Mouse (Mus musculus): ENCODE measurements around the gene Kif14. TPM values are rescaled to one million over a fixed set of nuclear protein-coding genes. Genes with fewer than 3 reads are reported as not detected.

Gene Kif14
- 0.45 and 0.54 TPM in 2 replicates for polyA plus RNA-seq (2015; fragmentation: Nextera tagmentation; extraction: Ambion mirVana)

- Histone ChIP-seq H3K36me3 (ENCODE audit: insufficient read depth, low read length) (no peaks in the 10 kb centered on the region), H3K27ac (ENCODE audit: low read length) (no peak within 1 kb of the TSS), H3K4me1 (ENCODE audit: insufficient read depth, low read depth, low read length) (peaks cover 7% of the 10 kb centered on the region; the same call in 1 of the 2 replicates), H3K9me3 (ENCODE audit: low read length) (no peaks in the 10 kb centered on the region), H3K27me3 (replicated peaks; ENCODE audit: insufficient read depth, low read length) (no peaks in the 10 kb centered on the region), H3K4me3 (ENCODE audit: low read depth, low read length) (peak within 1 kb of the TSS; percentile 48), H3K9ac (replicated peaks; ENCODE audit: low read depth) (peak within 1 kb of the TSS; percentile 34; the same call in 1 of the 2 replicates), H3K4me2 (replicated peaks; ENCODE audit: low read depth, low read length) (peak within 1 kb of the TSS; percentile 100)
- DNase-seq (ENCODE audit: low spot score) (peak; percentile 98), ATAC-seq (peak; percentile 100)
- WGBS = 2% methylated on average over 51 of the region's 52 CpGs
- no peak for TF ChIP-seq EP300 (IDR thresholded peaks at IDR 0.05)
- TF ChIP-seq CTCF (IDR thresholded peaks at IDR 0.05) = no peak
Observed at GRCm38 (mm10) chr1:136466143-136466811, at the start of gene Kif14. TSS of gene Kif14 (plus strand) at chr1:136466343.

GRCm38 (mm10) chr1:136418393-136418792, 47.8 kb upstream of the Kif14 start:
- Histone ChIP-seq H3K27me3 (replicated peaks; ENCODE audit: insufficient read depth, low read length) (no peaks in the 10 kb centered on the region), H3K4me2 (replicated peaks; ENCODE audit: low read depth, low read length) (no peak overlapping the region), H3K27ac (ENCODE audit: low read length) (no peak overlapping the region), H3K9me3 (ENCODE audit: low read length) (no peaks in the 10 kb centered on the region), H3K9ac (replicated peaks; ENCODE audit: low read depth) (no peak overlapping the region), H3K4me1 (ENCODE audit: insufficient read depth, low read depth, low read length) (peaks cover 3% of the 10 kb centered on the region; the same call in 1 of the 2 replicates), H3K4me3 (ENCODE audit: low read depth, low read length) (no peak overlapping the region), H3K36me3 (ENCODE audit: insufficient read depth, low read length) (no peaks in the 10 kb centered on the region)
- DNase-seq (ENCODE audit: low spot score) = no peak
- no peak for ATAC-seq
- WGBS = 88% methylated on average over 6 of the region's 6 CpGs
- no peak for TF ChIP-seq CTCF (IDR thresholded peaks at IDR 0.05)

- no peak for TF ChIP-seq EP300 (IDR thresholded peaks at IDR 0.05)
- TF ChIP-seq CTCF (IDR thresholded peaks at IDR 0.05) = no peak
- Histone ChIP-seq H3K27me3 (replicated peaks; ENCODE audit: insufficient read depth, low read length) (no peaks in the 10 kb centered on the region), H3K4me2 (replicated peaks; ENCODE audit: low read depth, low read length) (no peak overlapping the region), H3K9me3 (ENCODE audit: low read length) (no peaks in the 10 kb centered on the region), H3K4me3 (ENCODE audit: low read depth, low read length) (no peak overlapping the region), H3K36me3 (ENCODE audit: insufficient read depth, low read length) (no peaks in the 10 kb centered on the region), H3K27ac (ENCODE audit: low read length) (no peak overlapping the region), H3K9ac (replicated peaks; ENCODE audit: low read depth) (no peak overlapping the region), H3K4me1 (ENCODE audit: insufficient read depth, low read depth, low read length) (no peaks in the 10 kb centered on the region)
- WGBS = 71% methylated on average over 11 of the region's 11 CpGs
- DNase-seq (ENCODE audit: low spot score) = no peak
- ATAC-seq = no peak
Observed at GRCm38 (mm10) chr1:136427166-136427969, 38.8 kb upstream of the Kif14 start.

- WGBS = 79% methylated on average over 4 of the region's 4 CpGs
- ATAC-seq = no peak
- H3K4me2 ChIP-seq (replicated peaks; ENCODE audit: low read depth, low read length) = no peak overlapping the region
Observed at GRCm38 (mm10) chr1:136428981-136429380, 37.2 kb upstream of the Kif14 start.

GRCm38 (mm10) chr1:136430126-136430818, 35.9 kb upstream of the Kif14 start:
- H3K4me3 ChIP-seq (ENCODE audit: low read depth, low read length) = no peak overlapping the region
- H3K27me3 ChIP-seq (replicated peaks; ENCODE audit: insufficient read depth, low read length) = no peaks in the 10 kb centered on the region
- no peaks in the 10 kb centered on the region for H3K9me3 ChIP-seq (ENCODE audit: low read length)
- no peak for TF ChIP-seq EP300 (IDR thresholded peaks at IDR 0.05)
- TF ChIP-seq CTCF (IDR thresholded peaks at IDR 0.05) = no peak
- H3K27ac ChIP-seq (ENCODE audit: low read length) = no peak overlapping the region
- ATAC-seq = no peak
- no peaks in the 10 kb centered on the region for H3K36me3 ChIP-seq (ENCODE audit: insufficient read depth, low read length)
- no peak for DNase-seq (ENCODE audit: low spot score)
- no peak overlapping the region for H3K9ac ChIP-seq (replicated peaks; ENCODE audit: low read depth)
- no peaks in the 10 kb centered on the region for H3K4me1 ChIP-seq (ENCODE audit: insufficient read depth, low read depth, low read length)
- 57% methylated on average over 7 of the region's 7 CpGs for WGBS
- H3K4me2 ChIP-seq (replicated peaks; ENCODE audit: low read depth, low read length) = no peak overlapping the region

More at GRCm38 (mm10) chr1:136428981-136429380, 37.2 kb upstream of the Kif14 start:
- H3K9me3 ChIP-seq (ENCODE audit: low read length) = no peaks in the 10 kb centered on the region
- H3K27ac ChIP-seq (ENCODE audit: low read length) = no peak overlapping the region
- H3K9ac ChIP-seq (replicated peaks; ENCODE audit: low read depth) = no peak overlapping the region
- no peak overlapping the region for H3K4me3 ChIP-seq (ENCODE audit: low read depth, low read length)
- no peaks in the 10 kb centered on the region for H3K36me3 ChIP-seq (ENCODE audit: insufficient read depth, low read length)
- no peak for DNase-seq (ENCODE audit: low spot score)
- no peaks in the 10 kb centered on the region for H3K4me1 ChIP-seq (ENCODE audit: insufficient read depth, low read depth, low read length)
- no peak for TF ChIP-seq EP300 (IDR thresholded peaks at IDR 0.05)
- TF ChIP-seq CTCF (IDR thresholded peaks at IDR 0.05) = no peak
- H3K27me3 ChIP-seq (replicated peaks; ENCODE audit: insufficient read depth, low read length) = no peaks in the 10 kb centered on the region

- no peak for ATAC-seq
- whole genome bisulfite sequencing = 71% methylated on average over 7 of the region's 7 CpGs
- no peaks in the 10 kb centered on the region for H3K27me3 ChIP-seq (replicated peaks; ENCODE audit: insufficient read depth, low read length)
- no peak overlapping the region for H3K27ac ChIP-seq (ENCODE audit: low read length)
- no peaks in the 10 kb centered on the region for H3K36me3 ChIP-seq (ENCODE audit: insufficient read depth, low read length)
- TF ChIP-seq EP300 (IDR thresholded peaks at IDR 0.05) = no peak
- TF ChIP-seq CTCF (IDR thresholded peaks at IDR 0.05) = no peak
- no peak overlapping the region for H3K4me2 ChIP-seq (replicated peaks; ENCODE audit: low read depth, low read length)
- DNase-seq (ENCODE audit: low spot score) = no peak
- no peak overlapping the region for H3K4me3 ChIP-seq (ENCODE audit: low read depth, low read length)
- H3K9me3 ChIP-seq (ENCODE audit: low read length) = no peaks in the 10 kb centered on the region
- no peak overlapping the region for H3K9ac ChIP-seq (replicated peaks; ENCODE audit: low read depth)
- H3K4me1 ChIP-seq (ENCODE audit: insufficient read depth, low read depth, low read length) = no peaks in the 10 kb centered on the region
Observed at GRCm38 (mm10) chr1:136440741-136441140, 25.4 kb upstream of the Kif14 start.

Measured in lung, postnatal 0 days (tissue).